Mouse (Mus musculus) mammary gland, adult 2 months (tissue): ENCODE measurements around the gene Gsn. TPM values are rescaled to one million over a fixed set of nuclear protein-coding genes. Genes with fewer than 3 reads are reported as not detected.

Experiments used
- polyA plus RNA-seq: library from polyadenylated mRNA; depleted of rRNA; stranded (reverse); fragments of >200 nt; gene quantifications from 2 replicates; pipeline ENCODE4 v1.2.3, GENCODE M21; 2012; ENCODE audit warnings: low replicate concordance; rRNA removed

Gsn gene
- polyA plus RNA-seq: 3,646 and 4,412 TPM in 2 replicates

DNA sequence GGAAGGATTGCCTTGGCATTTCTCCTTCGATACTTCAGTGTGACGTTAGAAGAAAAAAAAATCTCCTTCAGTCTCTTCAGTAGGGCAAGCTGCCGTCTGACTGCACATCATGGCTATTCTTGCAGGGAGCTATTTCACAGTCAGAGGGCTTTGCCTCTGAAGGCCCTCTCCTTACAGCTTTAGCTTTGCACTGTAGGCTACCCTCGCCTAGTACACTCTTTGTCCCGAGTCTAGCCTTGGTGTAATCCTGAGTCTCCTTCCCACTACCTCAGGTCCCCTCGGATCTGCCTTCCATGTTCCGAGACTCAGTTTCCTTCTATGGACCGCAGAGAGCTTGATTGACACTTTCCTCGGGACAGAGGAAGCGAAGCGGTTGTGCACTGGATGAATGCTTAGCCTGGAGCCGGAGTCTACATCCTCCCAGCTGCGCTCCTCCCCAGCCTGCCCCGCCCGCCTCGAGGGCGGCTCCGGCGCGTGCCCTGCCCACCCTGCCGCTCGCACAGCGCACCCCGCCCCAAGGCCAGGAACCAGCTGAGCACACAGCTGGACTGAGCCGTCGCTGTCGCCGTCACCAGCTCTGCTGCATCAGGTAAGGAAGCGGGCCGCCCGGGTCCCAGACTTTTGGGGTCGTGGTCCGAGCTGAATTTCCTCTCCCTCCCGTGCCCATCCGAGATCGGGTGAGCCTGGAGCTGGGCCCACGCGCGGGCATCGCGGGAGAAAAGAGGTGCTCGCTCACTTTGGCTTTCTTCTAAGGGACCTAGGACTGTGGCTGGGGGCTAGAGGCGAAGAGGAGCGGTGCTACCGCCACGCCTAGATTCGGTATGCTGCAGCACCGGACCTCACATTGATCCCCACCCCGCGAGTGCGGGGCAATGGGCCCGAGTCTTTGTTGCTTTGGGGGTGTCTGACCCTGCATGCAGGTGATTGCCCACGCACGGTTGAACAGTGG, at the start of gene Gsn:
TSS of gene Gsn (plus strand) at position 496 of the 949 bp plus-strand sequence.

DNA sequence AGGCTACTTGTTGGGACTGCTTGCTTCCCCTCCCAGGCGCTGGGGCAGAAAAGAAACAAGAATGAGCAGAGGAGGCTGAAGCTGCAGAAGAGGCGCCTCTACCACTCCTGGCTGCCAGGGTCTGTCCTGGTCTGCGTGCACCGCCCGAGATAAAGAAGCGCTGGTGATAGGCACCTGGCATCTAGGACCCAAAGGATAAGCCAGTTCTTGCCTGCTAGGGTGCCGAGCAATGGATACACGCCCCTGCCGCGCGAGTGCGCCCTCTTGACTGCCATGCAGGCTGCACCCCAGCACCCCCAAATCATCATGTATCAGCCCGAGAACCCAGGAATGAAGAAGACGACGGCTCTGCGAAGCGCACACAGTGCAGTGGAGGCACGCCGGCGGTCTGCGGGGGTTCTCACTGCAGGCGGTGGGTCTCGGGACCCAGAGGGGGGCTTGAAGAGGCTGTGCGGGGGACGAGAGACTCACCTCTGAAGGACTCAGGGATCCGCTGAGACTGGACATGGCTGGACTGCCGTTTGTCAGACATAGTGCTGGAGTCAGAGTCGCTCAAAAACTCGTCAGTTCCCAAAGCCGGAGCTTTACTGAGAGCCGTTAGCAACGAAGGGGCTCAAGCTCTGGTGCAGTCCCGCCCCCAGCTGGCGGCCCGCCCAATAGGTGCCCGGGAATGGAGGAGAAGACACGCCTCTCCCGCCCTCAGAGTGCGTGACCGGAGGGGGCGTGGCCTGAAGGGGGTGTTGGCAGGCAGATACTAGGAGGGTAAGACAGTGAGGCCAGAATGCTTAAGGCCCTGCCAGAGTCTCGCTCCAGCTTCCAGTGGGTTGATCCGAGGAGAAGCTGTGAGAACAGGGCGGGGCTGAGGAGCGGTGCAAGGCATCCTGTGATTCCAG, 80.5 kb downstream of the Gsn start, which contains the start of gene Stom:
TSS of gene Stom (minus strand) at position 589 of the 893 bp plus-strand sequence.

Other genes starting within 250 kb of the Gsn start
- 7.1 and 9.3 TPM in 2 replicates for gene Hc, start 194.9 kb upstream of the Gsn start, polyA plus RNA-seq
- 0.20 and 0.49 TPM in 2 replicates for gene AI182371, start 154.8 kb upstream of the Gsn start, polyA plus RNA-seq
- 12.0 and 22.3 TPM in 2 replicates for gene Cntrl, start 146.9 kb upstream of the Gsn start, polyA plus RNA-seq
- 50.0 and 508 TPM in 2 replicates for gene Rab14, start 55.3 kb upstream of the Gsn start, polyA plus RNA-seq
- 41.9 and 81.7 TPM in 2 replicates for gene Stom, start 80.6 kb downstream of the Gsn start, polyA plus RNA-seq
- not detected in 2 replicates for gene 4930568D16Rik, start 111.3 kb downstream of the Gsn start, polyA plus RNA-seq
- gene 4930402F06Rik, start 140.8 kb downstream of the Gsn start, polyA plus RNA-seq: not detected in 2 replicates
- 9.9 and 15.3 TPM in 2 replicates for gene Ggta1, start 206.9 kb downstream of the Gsn start, polyA plus RNA-seq